Mouse (Mus musculus) neural tube, embryonic 10.5 days (tissue): ENCODE measurements around the gene 0610030E20Rik.

ENCODE experiments used
- DNase-seq: peaks from one replicate; pipeline ENCODE4 v3.0.0-alpha.2; 2017; ENCODE audit warnings: low spot score; ENCODE audit errors: extremely low spot score

0610030E20Rik gene

GRCm38 (mm10) chr6:72389941-72390771 lies 43.0 kb downstream of the 0610030E20Rik start, which contains the start of gene Vamp8:
Gene Vamp8, minus strand, starts transcription at chr6:72390703.
- peak; percentile 71 for DNase-seq

- peak; percentile 55 for DNase-seq
Observed at GRCm38 (mm10) chr6:72390795-72391521, 43.8 kb downstream of the 0610030E20Rik start.

GRCm38 (mm10) chr6:72392341-72392740 lies 45.2 kb downstream of the 0610030E20Rik start:
- no peak for DNase-seq

- DNase-seq, result no peak
Observed at GRCm38 (mm10) chr6:72396837-72397251, 49.7 kb downstream of the 0610030E20Rik start.

- peak; percentile 44 for DNase-seq
Observed at GRCm38 (mm10) chr6:72399967-72400366, 52.9 kb downstream of the 0610030E20Rik start.

GRCm38 (mm10) chr6:72401875-72402274 lies 54.8 kb downstream of the 0610030E20Rik start:
- peak; percentile 65 for DNase-seq
